Mouse (Mus musculus): ENCODE data around the gene Cdkal1. TPM values are rescaled to one million over a fixed set of nuclear protein-coding genes. Genes with fewer than 3 reads are reported as not detected.
A peak's percentile ranks its signal among the peaks of the same experiment; 100 is the strongest.

Gene Cdkal1
- polyA plus RNA-seq, 1 experiment from 2014 or later = 21.6 TPM

GRCm38 (mm10) chr13:29222261-29222838, 633.1 kb downstream of the Cdkal1 start:
- Histone ChIP-seq H3K27me3 (no peaks in the 10 kb centered on the region), H3K4me3 (no peak overlapping the region), H3K27ac (replicated peaks) (peak overlapping the region; percentile 88), H3K9ac (0 out of 2 replicates have a peak overlapping the region, but pooled peaks have one; percentile 35), H3K4me1 (replicated peaks) (peaks cover 14% of the 10 kb centered on the region), H3K4me2 (no peak overlapping the region), H3K36me3 (no peaks in the 10 kb centered on the region), H3K9me3 (no peaks in the 10 kb centered on the region)
- ATAC-seq (ENCODE audit: low read depth) = peak; percentile 82
- 11% methylated on average over 10 of the region's 10 CpGs for WGBS

- H3K27me3 ChIP-seq = no peaks in the 10 kb centered on the region
- no peaks in the 10 kb centered on the region for H3K9me3 ChIP-seq
- no peak overlapping the region for H3K4me2 ChIP-seq
- no peaks in the 10 kb centered on the region for H3K36me3 ChIP-seq
- H3K9ac ChIP-seq = no peak overlapping the region
- no peak for ATAC-seq (ENCODE audit: low read depth)
- WGBS = 18% methylated on average over 5 of the region's 5 CpGs
- H3K4me1 ChIP-seq (replicated peaks) = peaks cover 14% of the 10 kb centered on the region
- H3K4me3 ChIP-seq = no peak overlapping the region
- H3K27ac ChIP-seq (replicated peaks) = peak overlapping the region; percentile 88
Measured at GRCm38 (mm10) chr13:29221646-29222045, 633.8 kb downstream of the Cdkal1 start.

GRCm38 (mm10) chr13:29218594-29219230, 636.8 kb downstream of the Cdkal1 start:
- no peaks in the 10 kb centered on the region for H3K27me3 ChIP-seq
- no peaks in the 10 kb centered on the region for H3K9me3 ChIP-seq
- H3K36me3 ChIP-seq = no peaks in the 10 kb centered on the region
- H3K4me1 ChIP-seq (replicated peaks) = peaks cover 14% of the 10 kb centered on the region
- ATAC-seq (ENCODE audit: low read depth) = no peak
- H3K4me3 ChIP-seq = no peak overlapping the region
- no peak overlapping the region for H3K27ac ChIP-seq (replicated peaks)
- H3K9ac ChIP-seq = no peak overlapping the region
- no peak overlapping the region for H3K4me2 ChIP-seq

- peaks cover 13% of the 10 kb centered on the region for H3K4me1 ChIP-seq (replicated peaks)
- WGBS = 4% methylated on average over 27 of the region's 27 CpGs
- no peaks in the 10 kb centered on the region for H3K36me3 ChIP-seq
- H3K27ac ChIP-seq (replicated peaks) = peak overlapping the region; percentile 55
- peak overlapping the region; percentile 68 for H3K4me2 ChIP-seq
- 0 out of 2 replicates have a peak, but pooled peaks cover 3% of the 10 kb centered on the region for H3K9me3 ChIP-seq
- peak overlapping the region; percentile 69 for H3K9ac ChIP-seq
- ATAC-seq (ENCODE audit: low read depth) = peak; percentile 79; the same call in 1 of the 2 replicates
- H3K27me3 ChIP-seq = no peaks in the 10 kb centered on the region
- H3K4me3 ChIP-seq = peak overlapping the region; percentile 40
Measured at GRCm38 (mm10) chr13:29210159-29211021, 645.1 kb downstream of the Cdkal1 start.

- Histone ChIP-seq H3K4me3 (no peak overlapping the region), H3K27ac (replicated peaks) (no peak overlapping the region), H3K4me2 (no peak overlapping the region), H3K9ac (no peak overlapping the region), H3K36me3 (no peaks in the 10 kb centered on the region), H3K4me1 (replicated peaks) (peaks cover 13% of the 10 kb centered on the region), H3K27me3 (no peaks in the 10 kb centered on the region), H3K9me3 (0 out of 2 replicates have a peak, but pooled peaks cover 3% of the 10 kb centered on the region)
- 93% methylated on average over 6 of the region's 6 CpGs for WGBS
- no peak for ATAC-seq (ENCODE audit: low read depth)
Measured at GRCm38 (mm10) chr13:29208749-29209148, 646.7 kb downstream of the Cdkal1 start.

GRCm38 (mm10) chr13:29203856-29204255, 651.6 kb downstream of the Cdkal1 start:
- no peak overlapping the region for H3K27ac ChIP-seq (replicated peaks)
- no peaks in the 10 kb centered on the region for H3K36me3 ChIP-seq
- H3K9ac ChIP-seq = no peak overlapping the region
- no peak for ATAC-seq (ENCODE audit: low read depth)
- no peak overlapping the region for H3K4me2 ChIP-seq
- H3K4me3 ChIP-seq = no peak overlapping the region
- 83% methylated on average over 5 of the region's 5 CpGs for WGBS
- H3K9me3 ChIP-seq = 0 out of 2 replicates have a peak, but pooled peaks cover 3% of the 10 kb centered on the region
- H3K27me3 ChIP-seq = no peaks in the 10 kb centered on the region
- H3K4me1 ChIP-seq (replicated peaks) = no peaks in the 10 kb centered on the region

GRCm38 (mm10) chr13:29203426-29203825, 652.0 kb downstream of the Cdkal1 start:
- 0 out of 2 replicates have a peak, but pooled peaks cover 3% of the 10 kb centered on the region for H3K9me3 ChIP-seq
- H3K9ac ChIP-seq = no peak overlapping the region
- H3K36me3 ChIP-seq = no peaks in the 10 kb centered on the region
- no peak overlapping the region for H3K4me3 ChIP-seq
- 88% methylated on average over 5 of the region's 5 CpGs for WGBS
- ATAC-seq (ENCODE audit: low read depth) = no peak
- H3K27me3 ChIP-seq = no peaks in the 10 kb centered on the region
- no peak overlapping the region for H3K4me2 ChIP-seq
- no peaks in the 10 kb centered on the region for H3K4me1 ChIP-seq (replicated peaks)
- no peak overlapping the region for H3K27ac ChIP-seq (replicated peaks)

- Histone ChIP-seq H3K9me3 (no peaks in the 10 kb centered on the region), H3K27ac (replicated peaks) (no peak overlapping the region), H3K4me3 (no peak overlapping the region), H3K4me2 (no peak overlapping the region), H3K27me3 (no peaks in the 10 kb centered on the region), H3K9ac (no peak overlapping the region), H3K4me1 (replicated peaks) (no peaks in the 10 kb centered on the region), H3K36me3 (no peaks in the 10 kb centered on the region)
- no peak for ATAC-seq (ENCODE audit: low read depth)
- 73% methylated on average over 2 of the region's 2 CpGs for WGBS
Measured at GRCm38 (mm10) chr13:29202562-29202961, 652.9 kb downstream of the Cdkal1 start.

- Histone ChIP-seq H3K4me1 (replicated peaks) (peaks cover 24% of the 10 kb centered on the region), H3K36me3 (no peaks in the 10 kb centered on the region), H3K4me3 (no peak overlapping the region), H3K9ac (no peak overlapping the region), H3K27me3 (no peaks in the 10 kb centered on the region), H3K9me3 (no peaks in the 10 kb centered on the region), H3K27ac (replicated peaks) (no peak overlapping the region), H3K4me2 (no peak overlapping the region)
- no peak for ATAC-seq (ENCODE audit: low read depth)
- WGBS = 60% methylated on average over 6 of the region's 6 CpGs
Measured at GRCm38 (mm10) chr13:29199679-29200078, 655.8 kb downstream of the Cdkal1 start.

GRCm38 (mm10) chr13:29196798-29197498, 658.5 kb downstream of the Cdkal1 start:
- no peaks in the 10 kb centered on the region for H3K27me3 ChIP-seq
- H3K4me1 ChIP-seq (replicated peaks) = peaks cover 28% of the 10 kb centered on the region
- H3K4me3 ChIP-seq = no peak overlapping the region
- 41% methylated on average over 9 of the region's 9 CpGs for WGBS
- H3K9ac ChIP-seq = no peak overlapping the region
- H3K4me2 ChIP-seq = no peak overlapping the region
- no peaks in the 10 kb centered on the region for H3K9me3 ChIP-seq
- peak overlapping the region; percentile 54 for H3K27ac ChIP-seq (replicated peaks)
- no peak; the same call in 1 of the 2 replicates for ATAC-seq (ENCODE audit: low read depth)
- H3K36me3 ChIP-seq = no peaks in the 10 kb centered on the region

- Histone ChIP-seq H3K4me3 (no peak overlapping the region), H3K36me3 (no peaks in the 10 kb centered on the region), H3K27ac (replicated peaks) (peak overlapping the region; percentile 75), H3K9ac (no peak overlapping the region), H3K27me3 (no peaks in the 10 kb centered on the region), H3K4me1 (replicated peaks) (peaks cover 28% of the 10 kb centered on the region), H3K4me2 (no peak overlapping the region), H3K9me3 (no peaks in the 10 kb centered on the region)
- peak; percentile 68 for ATAC-seq (ENCODE audit: low read depth)
- 31% methylated on average over 4 of the region's 4 CpGs for WGBS
Measured at GRCm38 (mm10) chr13:29195722-29196121, 659.8 kb downstream of the Cdkal1 start.
